Comparison of ENCODE assay signal across 27 mouse cellular contexts in the genomic region with DNA sequence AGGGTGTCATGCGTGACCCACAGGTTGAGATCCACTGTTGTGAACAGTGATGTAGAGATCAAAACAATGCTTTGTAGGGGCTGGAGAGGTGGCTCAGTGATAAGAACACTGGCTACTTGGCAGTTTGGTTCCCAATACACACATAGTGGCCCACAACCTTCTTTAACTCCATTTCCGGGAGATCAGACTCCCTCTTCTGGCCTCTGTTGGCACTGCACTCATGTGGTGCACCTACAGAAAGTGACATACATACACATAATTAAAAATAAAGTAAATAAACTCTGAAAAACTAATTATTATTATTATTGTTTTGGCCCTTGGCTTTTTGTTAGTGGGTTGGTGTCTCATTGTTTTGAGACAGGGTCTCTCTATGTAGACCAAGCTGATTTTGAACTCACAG.
DNase-seq lines count a peak whose midpoint lies in the region; ATAC-seq and TF ChIP-seq lines count a peak whose summit lies in the region.
"Had no signal": no experiment of that assay in that cellular context is flagged by ENCODE, and none has a peak within 500 bp of the region (broad histone marks: within the 10 kb centered on the region; RNA-seq: fewer than 3 reads in every experiment).

No protein-coding gene starts in this region.

- WGBS in heart, adult 2 months: 86% methylated on average over 2 of the region's 2 CpGs
- 92% methylated on average over 2 of the region's 2 CpGs for WGBS in cerebellum, adult 2 months

- H3K79me2 ChIP-seq in heart, adult 2 months (replicated peaks; ENCODE audit: control insufficient read depth, insufficient read depth, low read length): no peaks in the 10 kb centered on the region

- no peak for ATAC-seq in erythroid progenitor cell, adult 5-6 weeks (replicated peaks; ENCODE audit: low FRiP score, poor library complexity, severe bottlenecking)
- ATAC-seq: forebrain, embryonic 13.5 days; forebrain, embryonic 16.5 days; hindbrain, embryonic 16.5 days; intestine, embryonic 15.5 days had no signal

- intact Hi-C loops in heart, adult 2 months (cut with DNase I): no loop called here

- H3K27me3 ChIP-seq in heart, adult 2 months (ENCODE audit: control insufficient read depth, insufficient read depth, low read length): no peaks in the 10 kb centered on the region
- peaks cover 17% of the 10 kb centered on the region for H3K27me3 ChIP-seq in E14TG2a.4 (ENCODE audit: insufficient read depth, low read length)
- no peaks in the 10 kb centered on the region; the same call in 1 of the 2 replicates for H3K27me3 ChIP-seq in cerebellum, adult 2 months (ENCODE audit: control insufficient read depth, insufficient read depth, low read length)
- H3K27me3 ChIP-seq: CH12.LX; forebrain, embryonic 13.5 days; hindbrain, embryonic 13.5 days; intestine, embryonic 15.5 days had no signal

- TF ChIP-seq POLR2A in heart, adult 2 months (IDR thresholded peaks at IDR 0.05; ENCODE audit: insufficient read depth, low read depth, low read length): no peak
- no peak for TF ChIP-seq POLR2A in cerebellum, adult 2 months (IDR thresholded peaks at IDR 0.05; ENCODE audit: borderline replicate concordance, insufficient read depth, low read length)

- no peaks in the 10 kb centered on the region for H3K9me3 ChIP-seq in E14TG2a.4 (ENCODE audit: low read length)
- H3K9me3 ChIP-seq: embryonic facial prominence, embryonic 10.5 days; embryonic facial prominence, embryonic 13.5 days; forebrain, embryonic 10.5 days; forebrain, embryonic 13.5 days; hindbrain, embryonic 10.5 days; hindbrain, embryonic 13.5 days; intestine, embryonic 15.5 days had no signal

- no peak overlapping the region for H3K9ac ChIP-seq in heart, adult 2 months (ENCODE audit: low read depth, low read length)
- H3K9ac ChIP-seq: embryonic facial prominence, embryonic 13.5 days; forebrain, embryonic 13.5 days; hindbrain, embryonic 13.5 days; intestine, embryonic 15.5 days had no signal

- no peak for TF ChIP-seq EP300 in heart, adult 2 months (IDR thresholded peaks at IDR 0.05; ENCODE audit: insufficient read depth, low read depth, low read length)

- no peak overlapping the region for H3K4me3 ChIP-seq in heart, adult 2 months
- H3K4me3 ChIP-seq in E14TG2a.4 (replicated peaks; ENCODE audit: low read length): no peak overlapping the region
- no peak overlapping the region for H3K4me3 ChIP-seq in cerebellum, adult 2 months (replicated peaks; ENCODE audit: insufficient read depth, low read depth, low read length)
- H3K4me3 ChIP-seq: embryonic facial prominence, embryonic 10.5 days; embryonic facial prominence, embryonic 13.5 days; erythroblast, embryonic 14.5 days; forebrain, embryonic 10.5 days; forebrain, embryonic 13.5 days; hindbrain, embryonic 10.5 days; hindbrain, embryonic 13.5 days; intestine, embryonic 15.5 days had no signal

- H3K36me3 ChIP-seq in heart, adult 2 months (ENCODE audit: control insufficient read depth, insufficient read depth, low read length): no peaks in the 10 kb centered on the region
- no peaks in the 10 kb centered on the region for H3K36me3 ChIP-seq in E14TG2a.4 (ENCODE audit: insufficient read depth, low read length)
- H3K36me3 ChIP-seq: embryonic facial prominence, embryonic 10.5 days; embryonic facial prominence, embryonic 13.5 days; forebrain, embryonic 10.5 days; hindbrain, embryonic 10.5 days; hindbrain, embryonic 13.5 days; intestine, embryonic 15.5 days had no signal

- no peak for DNase-seq in heart, adult 2 months
- DNase-seq in heart, postnatal 4 days: no peak
- peak; percentile 34 for DNase-seq in R1 (ENCODE audit: low read depth, low spot score)
- no peak for DNase-seq in cerebellum, adult 2 months
- DNase-seq: adrenal gland, postnatal 10 days; adrenal gland, postnatal 36 days; cerebellum, adult 11 months; cerebellum, adult 8-10 months; cerebellum, postnatal 10 days; cerebellum, postnatal 36 days; embryo, embryonic 11 days; gastrocnemius, postnatal 10 days; gastrocnemius, postnatal 36 days; kidney, adult 11 months had no signal

- H3K27ac ChIP-seq in heart, adult 2 months: no peak overlapping the region
- H3K27ac ChIP-seq in cerebellum, adult 2 months (ENCODE audit: insufficient read depth, low read length): no peak overlapping the region
- H3K27ac ChIP-seq: embryonic facial prominence, embryonic 10.5 days; embryonic facial prominence, embryonic 13.5 days; forebrain, embryonic 10.5 days; forebrain, embryonic 13.5 days; hindbrain, embryonic 10.5 days; hindbrain, embryonic 13.5 days; intestine, embryonic 15.5 days had no signal

- H3K4me1 ChIP-seq in heart, adult 2 months (ENCODE audit: control insufficient read depth, insufficient read depth, low read length): no peaks in the 10 kb centered on the region
- peaks cover 3% of the 10 kb centered on the region; the same call in 1 of the 2 replicates for H3K4me1 ChIP-seq in E14TG2a.4 (replicated peaks; ENCODE audit: low read depth, low read length)
- no peaks in the 10 kb centered on the region for H3K4me1 ChIP-seq in cerebellum, adult 2 months (ENCODE audit: control insufficient read depth, insufficient read depth, low read length)
- H3K4me1 ChIP-seq: embryonic facial prominence, embryonic 13.5 days; hindbrain, embryonic 10.5 days; hindbrain, embryonic 13.5 days; intestine, embryonic 15.5 days had no signal

- TF ChIP-seq CTCF in heart, adult 2 months (IDR thresholded peaks at IDR 0.05): peak; percentile 5; the same call in 1 of the 2 replicates
- peak; percentile 65 for TF ChIP-seq CTCF in E14TG2a.4 (conservative IDR thresholded peaks at IDR 0.05; ENCODE audit: low read length)
- TF ChIP-seq CTCF in cerebellum, adult 2 months (IDR thresholded peaks at IDR 0.05; ENCODE audit: borderline replicate concordance, insufficient read depth, low read depth, low read length): no peak
